ENCODE assay signal across 26 mouse cellular contexts in the genomic region with DNA sequence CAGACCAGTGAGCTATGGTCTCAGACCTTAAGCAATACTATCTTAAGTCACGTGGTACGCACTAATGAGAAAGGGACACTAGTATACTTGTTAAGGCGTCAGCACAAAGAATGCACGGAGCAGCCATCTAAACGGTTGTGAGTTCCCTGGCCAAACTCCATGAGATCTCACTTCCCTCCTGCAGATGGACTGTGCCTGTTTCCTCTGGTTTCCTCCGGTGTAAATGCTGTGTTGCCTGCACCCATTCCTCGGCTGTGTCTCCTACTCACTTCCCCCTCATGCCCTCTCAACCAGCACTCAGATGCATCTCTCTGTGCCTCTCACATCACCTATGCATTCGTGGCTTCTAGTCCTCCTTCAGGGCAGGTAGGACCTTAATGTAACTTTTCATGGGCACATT.
DNase-seq lines count a peak whose midpoint lies in the region; ATAC-seq lines count a peak whose summit lies in the region.
"Had no signal": no experiment of that assay in that cellular context is flagged by ENCODE, and none has a peak within 500 bp of the region (broad histone marks: within the 10 kb centered on the region; RNA-seq: fewer than 3 reads in every experiment).

No protein-coding gene starts in this region.

- no peaks in the 10 kb centered on the region for H3K27me3 ChIP-seq in midbrain, embryonic 15.5 days (replicated peaks)
- H3K27me3 ChIP-seq: CH12.LX; embryonic facial prominence, embryonic 12.5 days; forebrain, embryonic 12.5 days; Patski had no signal

- 90% methylated on average over 8 of the region's 8 CpGs for WGBS in midbrain, embryonic 15.5 days

- H3K4me3 ChIP-seq in midbrain, embryonic 15.5 days = no peak overlapping the region
- H3K4me3 ChIP-seq: embryonic facial prominence, embryonic 10.5 days; embryonic facial prominence, embryonic 12.5 days; forebrain, embryonic 10.5 days; forebrain, embryonic 12.5 days had no signal

- H3K9me3 ChIP-seq in midbrain, embryonic 15.5 days = no peaks in the 10 kb centered on the region
- H3K9me3 ChIP-seq: embryonic facial prominence, embryonic 10.5 days; embryonic facial prominence, embryonic 12.5 days; forebrain, embryonic 10.5 days; forebrain, embryonic 12.5 days; G1E had no signal

- H3K9ac ChIP-seq in midbrain, embryonic 15.5 days = no peak overlapping the region
- H3K9ac ChIP-seq: embryonic facial prominence, embryonic 12.5 days; forebrain, embryonic 12.5 days had no signal

- no peak overlapping the region for H3K4me2 ChIP-seq in midbrain, embryonic 15.5 days
- H3K4me2 ChIP-seq: embryonic facial prominence, embryonic 12.5 days; forebrain, embryonic 12.5 days had no signal

- DNase-seq in frontal cortex, postnatal 14 days (ENCODE audit: low spot score in 2 of 2) = no peak
- DNase-seq in heart, postnatal 4 days = peak; percentile 9
- no peak for DNase-seq in heart, adult 9 months (ENCODE audit: low spot score in 2 of 2)
- DNase-seq: adrenal gland, adult 8-10 months; adrenal gland, postnatal 14 days; adrenal gland, postnatal 36 days; B cell, adult 2 months; cerebellum, adult 11-12 months; cerebellum, adult 2 months; cerebellum, adult 9-10 months; cerebellum, postnatal 10 days; cerebellum, postnatal 25 days had no signal

- H3K4me1 ChIP-seq in midbrain, embryonic 15.5 days = no peaks in the 10 kb centered on the region
- H3K4me1 ChIP-seq: embryonic facial prominence, embryonic 10.5 days; embryonic facial prominence, embryonic 12.5 days; forebrain, embryonic 10.5 days; forebrain, embryonic 12.5 days had no signal

- no peaks in the 10 kb centered on the region for H3K36me3 ChIP-seq in midbrain, embryonic 15.5 days (replicated peaks)
- H3K36me3 ChIP-seq: embryonic facial prominence, embryonic 10.5 days; embryonic facial prominence, embryonic 12.5 days; forebrain, embryonic 10.5 days; forebrain, embryonic 12.5 days; G1E had no signal

- 0 out of 2 replicates have a peak, but pooled peaks have one; percentile 20 for ATAC-seq in frontal cortex, adult (ENCODE audit: low TSS enrichment)
- peak; percentile 55 for ATAC-seq in granulocyte monocyte progenitor cell, adult 5-6 weeks (replicated peaks; ENCODE audit: poor library complexity, severe bottlenecking)
- peak; percentile 46; the same call in 1 of the 2 replicates for ATAC-seq in megakaryocyte progenitor cell, adult 5-6 weeks (replicated peaks; ENCODE audit: poor library complexity)
- ATAC-seq in midbrain, embryonic 15.5 days (replicated peaks) = no peak
- ATAC-seq: activated CD4-positive, CD25-positive, alpha-beta regulatory T cell, adult 4 months; CD4-positive, CD25-positive, alpha-beta regulatory T cell, adult 4 months; forebrain, embryonic 14.5 days; Patski had no signal

- H3K27ac ChIP-seq in midbrain, embryonic 15.5 days = no peak overlapping the region
- H3K27ac ChIP-seq: embryonic facial prominence, embryonic 10.5 days; embryonic facial prominence, embryonic 12.5 days; forebrain, embryonic 10.5 days; forebrain, embryonic 12.5 days had no signal
